Mouse (Mus musculus) CH12.LX (cell line): ENCODE results near the gene Cacng2.

ENCODE experiments used
- CHD2 ChIP-seq: IDR thresholded peaks from 2 replicates; pipeline ENCODE4 v1.6.1; 2011; ENCODE audit warnings: low read length, improper control_type of control experiment
- CTCF ChIP-seq, 2 experiments: IDR thresholded peaks in 1 of 2; conservative IDR thresholded peaks in 1 of 2; 2 replicates each; pipeline ENCODE4 v1.5.1; 2011 to 2012; ENCODE audit warnings: low read depth in 2 of 2, low read length in 2 of 2, improper control_type of control experiment in 1 of 2, inconsistent platforms in 1 of 2, mild to moderate bottlenecking in 1 of 2, moderate library complexity in 1 of 2
- EP300 ChIP-seq: IDR thresholded peaks from 2 replicates; pipeline ENCODE4 v1.6.1; 2011; ENCODE audit warnings: low read length, improper control_type of control experiment
- HCFC1 ChIP-seq: IDR thresholded peaks from 2 replicates; pipeline ENCODE4 v1.6.1; 2012; ENCODE audit warnings: low read depth, mild to moderate bottlenecking, inconsistent platforms, low read length, improper control_type of control experiment
- JUND ChIP-seq: conservative IDR thresholded peaks from 2 replicates; pipeline ENCODE4 v1.6.1; 2011; ENCODE audit warnings: low read depth, low read length, improper control_type of control experiment
- KAT2A ChIP-seq: IDR thresholded peaks from 2 replicates; pipeline ENCODE4 v1.6.1; 2012; ENCODE audit warnings: low read length, improper control_type of control experiment, inconsistent platforms; ENCODE audit not compliant: insufficient replicate concordance
- MAFK ChIP-seq: IDR thresholded peaks from 2 replicates; pipeline ENCODE4 v1.6.1; 2011; ENCODE audit warnings: low read length, improper control_type of control experiment; ENCODE audit not compliant: insufficient replicate concordance
- MAX ChIP-seq: IDR thresholded peaks from 2 replicates; pipeline ENCODE4 v1.6.1; 2011; ENCODE audit warnings: low read length, improper control_type of control experiment
- POLR2A ChIP-seq: IDR thresholded peaks from 2 replicates; pipeline ENCODE4 v1.6.1; 2011; ENCODE audit warnings: low read depth, mild to moderate bottlenecking, improper control_type of control experiment, low read length
- UBTF ChIP-seq: IDR thresholded peaks from 2 replicates; pipeline ENCODE4 v1.6.1; 2012; ENCODE audit warnings: low read depth, mild to moderate bottlenecking, inconsistent platforms, low read length, improper control_type of control experiment, moderate library complexity
- ZC3H11A ChIP-seq: IDR thresholded peaks from 2 replicates; pipeline ENCODE4 v1.6.1; 2012; ENCODE audit warnings: low read depth, mild to moderate bottlenecking, inconsistent platforms, low read length, improper control_type of control experiment

GRCm38 (mm10) chr15:78078776-78079628 lies 40.8 kb downstream of the Cacng2 start:
- TF ChIP-seq UBTF (no peak), JUND (no peak), HCFC1 (no peak), KAT2A (no peak), CHD2 (no peak), POLR2A (no peak), EP300 (no peak), CTCF (conservative IDR thresholded peaks at IDR 0.05 in 1 of 2, IDR thresholded peaks at IDR 0.05 in 1 of 2; ENCODE audit: low read depth in 2 of 2, low read length in 2 of 2) (no peak), ZC3H11A (no peak), MAX (no peak), MAFK (no peak)
